Mouse (Mus musculus): ENCODE results near the gene Zfp148.
"Not testable (repeated sequence)": the region's sequence is repeated elsewhere in the genome, so short reads cannot be mapped to it uniquely, and the experiment has no call there.

Zfp148 gene

GRCm38 (mm10) chr16:33461416-33461815 lies 80.8 kb downstream of the Zfp148 start:
- DNase-seq (ENCODE audit: low spot score): no peak

- DNase-seq (ENCODE audit: low spot score): no peak
These were observed 84.0 kb downstream of the Zfp148 start for GRCm38 (mm10) chr16:33464509-33465241.

GRCm38 (mm10) chr16:33465242-33465614 lies 84.6 kb downstream of the Zfp148 start:
- no peak for DNase-seq (ENCODE audit: low spot score)

- no peak for DNase-seq (ENCODE audit: low spot score)
These were observed 86.8 kb downstream of the Zfp148 start for GRCm38 (mm10) chr16:33467451-33467850.

GRCm38 (mm10) chr16:33469973-33470372 lies 89.3 kb downstream of the Zfp148 start:
- no peak for DNase-seq (ENCODE audit: low spot score)

GRCm38 (mm10) chr16:33474381-33474780 lies 93.7 kb downstream of the Zfp148 start:
- no peak for DNase-seq (ENCODE audit: low spot score)

GRCm38 (mm10) chr16:33479926-33480325 lies 99.3 kb downstream of the Zfp148 start:
- no peak for DNase-seq (ENCODE audit: low spot score)

- DNase-seq (ENCODE audit: low spot score): no peak
These were observed 100.5 kb downstream of the Zfp148 start for GRCm38 (mm10) chr16:33481148-33481547.

- no peak for DNase-seq (ENCODE audit: low spot score)
These were observed 101.7 kb downstream of the Zfp148 start for GRCm38 (mm10) chr16:33482309-33482708.

- no peak for DNase-seq (ENCODE audit: low spot score)
These were observed 107.1 kb downstream of the Zfp148 start for GRCm38 (mm10) chr16:33487709-33488108.

GRCm38 (mm10) chr16:33494374-33494773 lies 113.7 kb downstream of the Zfp148 start:
- DNase-seq (ENCODE audit: low spot score): no peak

- no peak for DNase-seq (ENCODE audit: low spot score)
These were observed 127.4 kb downstream of the Zfp148 start for GRCm38 (mm10) chr16:33508082-33508481.

GRCm38 (mm10) chr16:33509231-33509630 lies 128.6 kb downstream of the Zfp148 start:
- not testable (repeated sequence) for DNase-seq (ENCODE audit: low spot score)

- DNase-seq (ENCODE audit: low spot score): not testable (repeated sequence)
These were observed 130.2 kb downstream of the Zfp148 start for GRCm38 (mm10) chr16:33510856-33511255.

- DNase-seq (ENCODE audit: low spot score): no peak
These were observed 131.9 kb downstream of the Zfp148 start for GRCm38 (mm10) chr16:33512555-33512954.

- no peak for DNase-seq (ENCODE audit: low spot score)
These were observed 136.3 kb downstream of the Zfp148 start, which contains the start of gene Slc12a8 for GRCm38 (mm10) chr16:33516807-33517565. Gene Slc12a8 (plus strand): TSS chr16:33517328.

GRCm38 (mm10) chr16:33517627-33518026 lies 137.0 kb downstream of the Zfp148 start:
- DNase-seq (ENCODE audit: low spot score): no peak

GRCm38 (mm10) chr16:33518236-33518635 lies 137.6 kb downstream of the Zfp148 start:
- no peak for DNase-seq (ENCODE audit: low spot score)

- DNase-seq (ENCODE audit: low spot score): no peak
These were observed 139.4 kb downstream of the Zfp148 start for GRCm38 (mm10) chr16:33519916-33520568.

GRCm38 (mm10) chr16:33522516-33522915 lies 141.9 kb downstream of the Zfp148 start:
- no peak for DNase-seq (ENCODE audit: low spot score)

GRCm38 (mm10) chr16:33523571-33523970 lies 142.9 kb downstream of the Zfp148 start:
- DNase-seq (ENCODE audit: low spot score): no peak

GRCm38 (mm10) chr16:33529502-33530454 lies 149.1 kb downstream of the Zfp148 start:
- no peak for DNase-seq (ENCODE audit: low spot score)
